Mouse (Mus musculus) embryonic facial prominence, embryonic 12.5 days (tissue): ENCODE measurements around the gene Nsun7. TPM values are rescaled to one million over a fixed set of nuclear protein-coding genes. Genes with fewer than 3 reads are reported as not detected.

Source experiments
- ATAC-seq: fragments of 200-750 bp; cut with Nextera tagmentation; 2 replicates; pipeline ENCODE4 v1.8.0; 2017; ENCODE audit not compliant: insufficient number of reproducible peaks, insufficient read depth, low FRiP score, low TSS enrichment
- H3K27ac ChIP-seq: fragments of 300-500 bp; sonication (generic); 2 replicates; pipeline ENCODE4 v1.5.1; 2016; ENCODE audit warnings: mild to moderate bottlenecking
- H3K27me3 ChIP-seq: fragments of 300-500 bp; sonication (generic); 2 replicates; pipeline ENCODE4 v1.6.1; 2016; ENCODE audit warnings: mild to moderate bottlenecking, moderate library complexity
- H3K36me3 ChIP-seq: fragments of 300-500 bp; sonication (generic); 2 replicates; pipeline ENCODE4 v1.6.1; 2016; ENCODE audit warnings: mild to moderate bottlenecking
- H3K4me1 ChIP-seq: fragments of 300-500 bp; sonication (generic); 2 replicates; pipeline ENCODE4 v1.6.1; 2016
- H3K4me2 ChIP-seq: fragments of 300-500 bp; sonication (generic); replicated peaks from 2 replicates; pipeline ENCODE4 v1.6.1; 2016; ENCODE audit warnings: mild to moderate bottlenecking, moderate library complexity
- H3K4me3 ChIP-seq: fragments of 300-500 bp; sonication (generic); 2 replicates; pipeline ENCODE4 v1.5.1; 2016; ENCODE audit warnings: mild to moderate bottlenecking
- H3K9ac ChIP-seq: fragments of 300-500 bp; sonication (generic); 2 replicates; pipeline ENCODE4 v1.6.1; 2016; ENCODE audit warnings: mild to moderate bottlenecking, moderate library complexity
- H3K9me3 ChIP-seq: fragments of 300-500 bp; sonication (generic); 2 replicates; pipeline ENCODE4 v1.6.1; 2016; ENCODE audit warnings: mild to moderate bottlenecking, moderate library complexity
- WGBS: fragments of 180-500 bp; shearing (Covaris S2); methylation state at CpG from one replicate; pipeline ENCODE4 v1.1.7; 2016; 5-methylcytosine and 5-hydroxymethylcytosine counted together
- polyA plus RNA-seq: library from polyadenylated mRNA; unstranded; fragments of >200 nt; fragmentation: Nextera tagmentation; extraction: Ambion mirVana; gene quantifications from 2 replicates; pipeline ENCODE4 v1.2.1, GENCODE M21; 2016

Gene Nsun7
- polyA plus RNA-seq, 1 experiment from 2014 or later, result 1.6 TPM

DNA sequence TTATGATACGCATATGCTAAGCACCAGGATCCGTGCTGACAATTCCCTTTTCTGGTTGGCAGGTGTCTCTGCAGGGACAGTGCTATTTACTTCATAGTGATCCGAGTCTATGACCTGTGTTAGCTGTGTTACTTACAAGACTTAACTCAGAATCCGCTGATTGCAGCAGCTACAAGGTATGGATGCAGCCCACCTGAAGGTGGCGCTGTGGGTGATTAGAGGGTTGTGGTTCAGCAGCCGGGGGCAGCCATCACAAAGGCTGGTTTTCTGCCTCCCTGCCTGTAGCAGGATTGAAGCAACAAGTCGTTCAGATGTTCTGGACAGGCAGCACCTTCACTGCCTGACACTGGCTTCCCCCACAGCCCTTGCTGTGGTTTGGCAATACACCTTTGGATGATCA lies 78.9 kb downstream of the Nsun7 start:
- H3K27ac ChIP-seq, result no peak overlapping the region
- H3K9me3 ChIP-seq, result no peaks in the 10 kb centered on the region
- H3K4me2 ChIP-seq, result no peak overlapping the region
- ATAC-seq, result no peak
- peaks cover 12% of the 10 kb centered on the region for H3K4me1 ChIP-seq
- 0 out of 2 replicates have a peak, but pooled peaks cover 4% of the 10 kb centered on the region for H3K27me3 ChIP-seq
- 30% methylated on average over 7 of the region's 7 CpGs for whole genome bisulfite sequencing
- no peak overlapping the region for H3K9ac ChIP-seq
- no peaks in the 10 kb centered on the region for H3K36me3 ChIP-seq
- H3K4me3 ChIP-seq, result no peak overlapping the region

DNA sequence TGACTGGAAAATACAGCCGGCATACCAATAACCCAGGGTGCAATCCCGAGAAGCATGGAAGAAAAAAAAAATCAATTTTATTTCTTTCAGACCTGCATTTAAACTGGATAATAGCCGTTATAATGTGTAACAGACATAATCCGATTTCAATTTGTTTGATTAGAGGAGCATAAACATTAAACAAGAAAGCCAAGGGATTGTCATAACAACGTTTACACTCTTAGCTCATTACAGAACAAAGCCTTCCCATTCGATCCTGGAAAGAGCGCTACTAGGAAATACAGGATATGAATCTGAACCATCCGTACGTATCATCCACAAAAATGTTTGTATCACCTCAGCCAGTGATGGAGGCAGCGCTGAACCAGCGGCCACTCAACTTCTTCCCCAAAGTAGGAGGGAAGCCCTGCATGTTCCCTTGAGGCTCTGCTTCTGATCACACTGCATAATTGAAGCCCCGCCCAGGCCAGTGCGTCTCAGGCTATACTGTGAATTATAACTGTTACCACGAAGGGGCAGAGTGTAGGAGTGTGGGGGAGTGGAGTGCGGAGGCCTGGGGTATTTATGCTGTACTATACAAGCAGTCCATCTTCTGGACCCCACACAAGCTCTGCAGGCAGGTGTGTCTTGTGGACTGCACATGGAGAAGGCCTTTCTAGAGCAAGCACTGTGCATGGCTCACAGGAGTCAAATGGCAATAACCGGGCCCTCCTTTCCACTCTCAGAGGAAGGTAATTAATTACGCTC lies 80.8 kb downstream of the Nsun7 start:
- no peak overlapping the region for H3K9ac ChIP-seq
- H3K36me3 ChIP-seq, result no peaks in the 10 kb centered on the region
- no peak overlapping the region for H3K4me3 ChIP-seq
- H3K4me1 ChIP-seq, result peaks cover 12% of the 10 kb centered on the region
- no peak overlapping the region for H3K27ac ChIP-seq
- WGBS, result 66% methylated on average over 17 of the region's 17 CpGs
- peak; percentile 37; the same call in 1 of the 2 replicates for ATAC-seq
- H3K27me3 ChIP-seq, result 0 out of 2 replicates have a peak, but pooled peaks cover 4% of the 10 kb centered on the region
- no peak overlapping the region for H3K4me2 ChIP-seq
- no peaks in the 10 kb centered on the region for H3K9me3 ChIP-seq

DNA sequence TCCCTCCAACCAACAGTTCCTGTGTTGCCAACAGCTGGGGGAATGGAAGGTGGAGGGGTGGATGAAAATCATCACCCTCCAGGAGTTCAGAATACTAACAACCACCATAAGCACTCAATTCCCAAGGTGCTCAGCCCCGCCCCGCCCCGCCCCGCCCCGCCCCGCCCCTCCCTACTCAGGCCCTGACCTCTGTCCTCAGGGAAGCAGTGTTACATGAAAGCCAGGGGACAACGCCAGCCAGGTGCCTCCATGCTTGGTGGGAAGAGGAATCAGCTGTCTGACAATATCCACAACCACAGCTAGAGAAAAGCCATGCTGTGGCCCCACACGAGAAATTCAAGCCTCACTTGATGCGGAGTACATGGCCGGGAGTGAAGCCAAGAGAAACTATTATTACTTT lies 82.2 kb downstream of the Nsun7 start:
- WGBS, result 47% methylated on average over 10 of the region's 10 CpGs

DNA sequence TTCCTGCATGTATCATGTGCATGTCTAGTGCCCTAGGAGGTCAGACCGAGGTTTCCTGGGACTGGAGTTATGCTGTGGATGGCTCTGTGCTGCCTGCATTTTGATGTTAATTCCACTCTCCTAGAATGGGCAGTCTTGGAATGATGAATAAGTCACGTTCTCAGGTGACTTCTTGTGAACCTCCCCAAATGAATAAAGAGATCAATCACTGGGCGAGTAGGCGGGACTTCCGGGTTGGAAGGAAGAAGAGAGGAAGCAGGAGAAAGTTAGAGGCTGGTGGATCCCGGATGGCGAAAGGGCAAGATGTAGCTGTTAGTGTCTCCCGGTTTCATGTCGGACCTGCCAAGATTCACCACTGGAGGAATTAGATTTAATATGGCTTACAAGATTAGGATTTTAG lies 82.6 kb downstream of the Nsun7 start:
- H3K4me3 ChIP-seq, result no peak overlapping the region
- no peaks in the 10 kb centered on the region for H3K9me3 ChIP-seq
- peaks cover 8% of the 10 kb centered on the region for H3K4me1 ChIP-seq
- WGBS, result 73% methylated on average over 9 of the region's 9 CpGs
- no peaks in the 10 kb centered on the region for H3K36me3 ChIP-seq
- H3K9ac ChIP-seq, result no peak overlapping the region
- H3K4me2 ChIP-seq, result no peak overlapping the region
- no peak for ATAC-seq
- H3K27ac ChIP-seq, result no peak overlapping the region
- H3K27me3 ChIP-seq, result 0 out of 2 replicates have a peak, but pooled peaks cover 4% of the 10 kb centered on the region

More for the DNA sequence above, 82.2 kb downstream of the Nsun7 start:
- Histone ChIP-seq H3K9ac (no peak overlapping the region), H3K4me1 (peaks cover 12% of the 10 kb centered on the region), H3K36me3 (no peaks in the 10 kb centered on the region), H3K4me2 (no peak overlapping the region), H3K4me3 (no peak overlapping the region), H3K27ac (no peak overlapping the region), H3K9me3 (no peaks in the 10 kb centered on the region), H3K27me3 (0 out of 2 replicates have a peak, but pooled peaks cover 4% of the 10 kb centered on the region)
- ATAC-seq, result no peak

DNA sequence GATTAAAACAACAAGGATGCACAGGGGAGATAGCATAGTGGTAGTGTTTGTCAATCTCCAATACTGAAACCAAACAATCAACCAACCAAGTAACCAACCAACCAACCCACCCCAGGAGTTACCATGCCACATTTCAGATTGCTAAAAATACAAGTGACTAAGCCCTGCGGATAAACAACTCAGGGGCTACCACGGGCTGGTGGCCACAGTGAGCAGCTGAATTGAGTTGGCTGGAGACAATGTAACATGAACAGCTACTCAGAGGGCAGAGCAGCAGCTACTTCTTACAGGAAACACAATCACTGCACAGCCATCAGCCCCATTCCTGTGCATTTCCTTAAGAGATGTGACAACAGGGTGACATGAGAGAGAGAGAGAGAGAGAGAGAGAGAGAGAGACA lies 84.5 kb downstream of the Nsun7 start:
- no peak overlapping the region for H3K4me2 ChIP-seq
- no peaks in the 10 kb centered on the region for H3K27me3 ChIP-seq
- no peak overlapping the region for H3K4me3 ChIP-seq
- no peaks in the 10 kb centered on the region for H3K36me3 ChIP-seq
- H3K4me1 ChIP-seq, result no peaks in the 10 kb centered on the region; the same call in 1 of the 2 replicates
- H3K9me3 ChIP-seq, result no peaks in the 10 kb centered on the region
- ATAC-seq, result no peak
- no peak overlapping the region for H3K27ac ChIP-seq
- no peak overlapping the region for H3K9ac ChIP-seq
- WGBS, result 64% methylated on average over 2 of the region's 2 CpGs

DNA sequence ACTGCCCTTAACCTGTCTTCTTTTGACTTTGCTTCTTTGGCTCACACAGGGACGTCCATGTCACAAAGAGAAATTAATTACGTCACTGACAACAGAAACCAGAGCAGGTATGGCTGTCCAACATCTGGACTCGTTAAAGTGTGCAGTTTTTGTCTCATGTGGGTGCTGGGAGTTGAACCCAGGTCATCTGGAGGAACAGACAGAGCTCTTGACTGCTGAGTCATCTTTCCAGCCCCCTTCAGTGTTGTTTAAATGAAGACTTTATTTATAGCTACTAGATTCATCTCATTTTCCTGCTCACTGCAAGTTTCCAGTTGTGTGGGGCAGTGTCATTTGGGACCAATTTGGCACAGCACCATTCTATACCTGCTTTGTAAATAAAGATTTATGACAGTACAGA lies 85.4 kb downstream of the Nsun7 start:
- Histone ChIP-seq H3K4me1 (no peaks in the 10 kb centered on the region; the same call in 1 of the 2 replicates), H3K9ac (no peak overlapping the region), H3K4me2 (no peak overlapping the region), H3K27ac (no peak overlapping the region), H3K9me3 (no peaks in the 10 kb centered on the region), H3K36me3 (no peaks in the 10 kb centered on the region), H3K27me3 (no peaks in the 10 kb centered on the region), H3K4me3 (no peak overlapping the region)
- 32% methylated on average over 3 of the region's 3 CpGs for WGBS
- 0 out of 2 replicates have a peak, but pooled peaks have one; percentile 18 for ATAC-seq

DNA sequence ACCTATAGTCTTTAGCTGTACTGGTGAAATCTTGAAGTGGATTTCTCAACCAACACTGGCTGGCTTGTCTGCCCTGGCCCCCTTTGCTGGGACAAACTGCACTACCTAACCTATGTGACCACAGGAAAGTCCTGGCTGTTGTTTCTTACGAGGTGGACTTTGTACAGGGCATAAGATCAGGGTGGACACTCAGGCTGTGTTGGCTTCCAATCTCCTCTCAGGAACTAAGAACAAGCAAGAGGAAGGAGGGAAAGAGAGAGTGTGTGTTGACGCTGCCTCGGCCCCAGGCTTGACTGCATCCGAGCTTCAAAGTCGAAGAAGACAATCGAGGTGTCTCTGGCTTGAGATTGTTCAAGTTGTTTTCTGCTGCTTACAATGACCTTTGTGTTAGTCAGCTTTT lies 87.1 kb downstream of the Nsun7 start:
- H3K4me1 ChIP-seq, result no peaks in the 10 kb centered on the region; the same call in 1 of the 2 replicates
- H3K4me2 ChIP-seq, result no peak overlapping the region
- ATAC-seq, result no peak
- H3K27ac ChIP-seq, result no peak overlapping the region
- H3K4me3 ChIP-seq, result no peak overlapping the region
- no peaks in the 10 kb centered on the region for H3K27me3 ChIP-seq
- no peaks in the 10 kb centered on the region for H3K36me3 ChIP-seq
- H3K9me3 ChIP-seq, result no peaks in the 10 kb centered on the region
- 86% methylated on average over 6 of the region's 6 CpGs for WGBS
- no peak overlapping the region for H3K9ac ChIP-seq

Other genes starting within 250 kb of the Nsun7 start
- 4.5 and 5.0 TPM in 2 replicates for gene Rbm47, start 86.8 kb upstream of the Nsun7 start, polyA plus RNA-seq